Mouse (Mus musculus) intestine, embryonic 15.5 days (tissue): ENCODE results near the gene Mesp1. TPM values are rescaled to one million over a fixed set of nuclear protein-coding genes. Genes with fewer than 3 reads are reported as not detected.

ENCODE experiments used
- ATAC-seq: fragments of 200-750 bp; cut with Nextera tagmentation; 2 replicates; pipeline ENCODE4 v1.8.0; 2017; ENCODE audit warnings: moderate TSS enrichment, moderate library complexity
- H3K27ac ChIP-seq: fragments of 300-500 bp; sonication (generic); 2 replicates; pipeline ENCODE4 v1.5.1; 2015; ENCODE audit warnings: mild to moderate bottlenecking, inconsistent platforms
- H3K27me3 ChIP-seq: fragments of 300-500 bp; sonication (generic); replicated peaks from 2 replicates; pipeline ENCODE4 v1.6.1; 2015; ENCODE audit warnings: inconsistent platforms
- H3K36me3 ChIP-seq: fragments of 300-500 bp; sonication (generic); 2 replicates; pipeline ENCODE4 v1.6.1; 2015; ENCODE audit warnings: inconsistent platforms
- H3K4me1 ChIP-seq: fragments of 300-500 bp; sonication (generic); replicated peaks from 2 replicates; pipeline ENCODE4 v1.6.1; 2015; ENCODE audit warnings: inconsistent platforms
- H3K4me2 ChIP-seq: fragments of 300-500 bp; sonication (generic); replicated peaks from 2 replicates; pipeline ENCODE4 v1.6.1; 2015; ENCODE audit warnings: mild to moderate bottlenecking, inconsistent platforms
- H3K4me3 ChIP-seq: fragments of 300-500 bp; sonication (generic); replicated peaks from 2 replicates; pipeline ENCODE4 v1.5.1; 2015; ENCODE audit warnings: inconsistent platforms
- H3K9ac ChIP-seq: fragments of 300-500 bp; sonication (generic); 2 replicates; pipeline ENCODE4 v1.6.1; 2015; ENCODE audit warnings: inconsistent platforms
- H3K9me3 ChIP-seq: fragments of 300-500 bp; sonication (generic); 2 replicates; pipeline ENCODE4 v1.6.1; 2016; ENCODE audit warnings: inconsistent platforms
- WGBS: fragments of 180-500 bp; shearing (Covaris S2); methylation state at CpG from one replicate; pipeline ENCODE4 v1.1.7; 2015; 5-methylcytosine and 5-hydroxymethylcytosine counted together
- polyA plus RNA-seq: library from polyadenylated mRNA; unstranded; fragments of >200 nt; fragmentation: Nextera tagmentation; extraction: Ambion mirVana; gene quantifications from 2 replicates; pipeline ENCODE4 v1.2.1, GENCODE M21; 2015

The Mesp1 gene
- polyA plus RNA-seq: 0.13 and 0.21 TPM in 2 replicates

- Histone ChIP-seq H3K9me3 (no peaks in the 10 kb centered on the region), H3K36me3 (no peaks in the 10 kb centered on the region), H3K9ac (peak within 1 kb of the TSS; percentile 41), H3K4me2 (peak within 1 kb of the TSS; percentile 94), H3K27ac (no peak within 1 kb of the TSS), H3K27me3 (peaks cover 38% of the 10 kb centered on the region), H3K4me3 (peak within 1 kb of the TSS; percentile 47), H3K4me1 (peaks cover 12% of the 10 kb centered on the region)
- no peak for ATAC-seq
- 71% methylated on average over 6 of the region's 6 CpGs for WGBS
Measured at GRCm38 (mm10) chr7:79793688-79794087, at the start of gene Mesp1. Gene Mesp1, minus strand, starts transcription at chr7:79793788.

- Histone ChIP-seq H3K9ac (peak overlapping the region; percentile 17; the same call in 1 of the 2 replicates), H3K27ac (peak overlapping the region; percentile 76), H3K4me3 (peak overlapping the region; percentile 26), H3K27me3 (no peaks in the 10 kb centered on the region), H3K4me2 (peak overlapping the region; percentile 52), H3K4me1 (0 out of 2 replicates have a peak, but pooled peaks cover 10% of the 10 kb centered on the region), H3K36me3 (no peaks in the 10 kb centered on the region), H3K9me3 (no peaks in the 10 kb centered on the region)
- WGBS: 33% methylated on average over 7 of the region's 7 CpGs
- peak; percentile 81 for ATAC-seq
Measured at GRCm38 (mm10) chr7:79842163-79842562, 48.6 kb upstream of the Mesp1 start.

- Histone ChIP-seq H3K4me3 (no peak overlapping the region), H3K4me2 (no peak overlapping the region), H3K27me3 (no peaks in the 10 kb centered on the region), H3K27ac (no peak overlapping the region), H3K9ac (no peak overlapping the region), H3K4me1 (0 out of 2 replicates have a peak, but pooled peaks cover 2% of the 10 kb centered on the region), H3K36me3 (no peaks in the 10 kb centered on the region), H3K9me3 (no peaks in the 10 kb centered on the region)
- 38% methylated on average over 2 of the region's 2 CpGs for WGBS
- peak; percentile 62 for ATAC-seq
Measured at GRCm38 (mm10) chr7:79837247-79837646, 43.7 kb upstream of the Mesp1 start.

GRCm38 (mm10) chr7:79835196-79835595 is 41.6 kb upstream of the Mesp1 start:
- Histone ChIP-seq H3K9ac (no peak overlapping the region), H3K4me3 (no peak overlapping the region), H3K27ac (no peak overlapping the region), H3K27me3 (no peaks in the 10 kb centered on the region), H3K4me2 (no peak overlapping the region), H3K4me1 (0 out of 2 replicates have a peak, but pooled peaks cover 2% of the 10 kb centered on the region), H3K9me3 (no peaks in the 10 kb centered on the region), H3K36me3 (no peaks in the 10 kb centered on the region)
- 96% methylated on average over 6 of the region's 6 CpGs for WGBS
- no peak for ATAC-seq

GRCm38 (mm10) chr7:79832980-79833379 is 39.4 kb upstream of the Mesp1 start:
- Histone ChIP-seq H3K4me2 (no peak overlapping the region), H3K27me3 (no peaks in the 10 kb centered on the region), H3K9ac (no peak overlapping the region), H3K27ac (no peak overlapping the region), H3K4me1 (0 out of 2 replicates have a peak, but pooled peaks cover 2% of the 10 kb centered on the region), H3K36me3 (no peaks in the 10 kb centered on the region), H3K9me3 (no peaks in the 10 kb centered on the region), H3K4me3 (no peak overlapping the region)
- 0 out of 2 replicates have a peak, but pooled peaks have one; percentile 27 for ATAC-seq

- no peaks in the 10 kb centered on the region for H3K9me3 ChIP-seq
- WGBS: 59% methylated on average over 6 of the region's 6 CpGs
- no peak overlapping the region for H3K9ac ChIP-seq
- ATAC-seq: no peak
- no peaks in the 10 kb centered on the region for H3K36me3 ChIP-seq
- no peak overlapping the region for H3K4me2 ChIP-seq
- H3K27me3 ChIP-seq: no peaks in the 10 kb centered on the region
- no peak overlapping the region for H3K4me3 ChIP-seq
- 0 out of 2 replicates have a peak, but pooled peaks cover 2% of the 10 kb centered on the region for H3K4me1 ChIP-seq
- peak overlapping the region; percentile 7; the same call in 1 of the 2 replicates for H3K27ac ChIP-seq
Measured at GRCm38 (mm10) chr7:79831585-79831984, 38.0 kb upstream of the Mesp1 start.

GRCm38 (mm10) chr7:79831145-79831544 is 37.6 kb upstream of the Mesp1 start:
- no peak for ATAC-seq
- Histone ChIP-seq H3K9ac (no peak overlapping the region), H3K9me3 (no peaks in the 10 kb centered on the region), H3K27me3 (no peaks in the 10 kb centered on the region), H3K36me3 (no peaks in the 10 kb centered on the region), H3K27ac (no peak overlapping the region), H3K4me1 (0 out of 2 replicates have a peak, but pooled peaks cover 2% of the 10 kb centered on the region), H3K4me2 (no peak overlapping the region), H3K4me3 (no peak overlapping the region)
- 46% methylated on average over 6 of the region's 6 CpGs for WGBS

GRCm38 (mm10) chr7:79828341-79828740 is 34.8 kb upstream of the Mesp1 start:
- whole genome bisulfite sequencing: 75% methylated on average over 3 of the region's 3 CpGs

GRCm38 (mm10) chr7:79822092-79822695 is 28.6 kb upstream of the Mesp1 start:
- Histone ChIP-seq H3K36me3 (peaks cover 10% of the 10 kb centered on the region; the same call in 1 of the 2 replicates), H3K9me3 (no peaks in the 10 kb centered on the region), H3K4me1 (peaks cover 11% of the 10 kb centered on the region; the same call in 1 of the 2 replicates), H3K4me3 (no peak overlapping the region), H3K4me2 (no peak overlapping the region), H3K27me3 (no peaks in the 10 kb centered on the region), H3K27ac (no peak overlapping the region), H3K9ac (no peak overlapping the region)
- ATAC-seq: no peak
- WGBS: 78% methylated on average over 12 of the region's 12 CpGs

More at GRCm38 (mm10) chr7:79828341-79828740, 34.8 kb upstream of the Mesp1 start:
- Histone ChIP-seq H3K27ac (no peak overlapping the region), H3K36me3 (peaks cover 10% of the 10 kb centered on the region; the same call in 1 of the 2 replicates), H3K4me1 (0 out of 2 replicates have a peak, but pooled peaks cover 2% of the 10 kb centered on the region), H3K4me2 (no peak overlapping the region), H3K27me3 (no peaks in the 10 kb centered on the region), H3K9me3 (no peaks in the 10 kb centered on the region), H3K4me3 (no peak overlapping the region), H3K9ac (no peak overlapping the region)
- no peak for ATAC-seq

- Histone ChIP-seq H3K9me3 (no peaks in the 10 kb centered on the region), H3K9ac (no peak overlapping the region), H3K4me1 (peaks cover 11% of the 10 kb centered on the region; the same call in 1 of the 2 replicates), H3K4me2 (no peak overlapping the region), H3K36me3 (no peaks in the 10 kb centered on the region; the same call in 1 of the 2 replicates), H3K27ac (peak overlapping the region; percentile 37; the same call in 1 of the 2 replicates), H3K27me3 (no peaks in the 10 kb centered on the region), H3K4me3 (no peak overlapping the region)
- 50% methylated on average over 11 of the region's 11 CpGs for WGBS
- ATAC-seq: peak; percentile 31; the same call in 1 of the 2 replicates
Measured at GRCm38 (mm10) chr7:79819996-79820395, 26.4 kb upstream of the Mesp1 start.

GRCm38 (mm10) chr7:79819515-79819914 is 25.9 kb upstream of the Mesp1 start:
- ATAC-seq: peak; percentile 88
- Histone ChIP-seq H3K36me3 (no peaks in the 10 kb centered on the region), H3K27me3 (no peaks in the 10 kb centered on the region), H3K9ac (no peak overlapping the region), H3K27ac (peak overlapping the region; percentile 37; the same call in 1 of the 2 replicates), H3K4me2 (no peak overlapping the region), H3K4me3 (no peak overlapping the region), H3K9me3 (no peaks in the 10 kb centered on the region), H3K4me1 (peaks cover 11% of the 10 kb centered on the region; the same call in 1 of the 2 replicates)
- 23% methylated on average over 4 of the region's 4 CpGs for WGBS

GRCm38 (mm10) chr7:79818321-79818720 is 24.7 kb upstream of the Mesp1 start:
- Histone ChIP-seq H3K36me3 (no peaks in the 10 kb centered on the region), H3K27me3 (no peaks in the 10 kb centered on the region), H3K9me3 (no peaks in the 10 kb centered on the region), H3K9ac (no peak overlapping the region), H3K4me2 (no peak overlapping the region), H3K4me1 (peaks cover 16% of the 10 kb centered on the region; the same call in 1 of the 2 replicates), H3K4me3 (no peak overlapping the region), H3K27ac (no peak overlapping the region)
- no peak for ATAC-seq
- WGBS: 26% methylated on average over 6 of the region's 6 CpGs
